Mouse (Mus musculus): ENCODE results near the gene Arhgap10.

Arhgap10 gene

DNA sequence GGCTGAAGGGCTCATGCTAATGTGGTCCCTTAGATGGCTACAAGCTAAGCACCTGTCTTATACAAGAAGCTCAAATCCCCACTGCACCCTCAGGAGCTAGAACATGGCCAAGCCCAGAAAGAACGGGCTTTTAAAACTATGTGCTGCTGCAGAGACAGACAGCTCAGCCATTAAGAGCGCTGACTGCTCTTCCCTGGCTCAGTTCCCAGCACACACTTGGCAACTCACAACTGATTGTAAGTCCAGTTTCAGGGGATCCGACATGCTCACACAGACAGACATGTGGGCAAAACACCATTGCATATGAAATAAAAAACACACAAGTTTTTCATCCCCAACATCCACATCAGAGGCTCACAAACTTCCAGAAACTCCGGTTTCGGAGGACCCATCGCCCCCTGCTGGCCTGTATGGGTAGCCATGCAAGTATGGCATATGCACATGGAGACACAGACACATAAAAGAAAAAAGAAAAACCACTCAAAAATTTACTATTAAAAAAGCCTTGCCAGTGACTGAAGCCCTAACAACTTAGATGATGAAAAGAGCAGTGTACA is 77.4 kb downstream of the Arhgap10 start:
- DNase-seq: no peak

DNA sequence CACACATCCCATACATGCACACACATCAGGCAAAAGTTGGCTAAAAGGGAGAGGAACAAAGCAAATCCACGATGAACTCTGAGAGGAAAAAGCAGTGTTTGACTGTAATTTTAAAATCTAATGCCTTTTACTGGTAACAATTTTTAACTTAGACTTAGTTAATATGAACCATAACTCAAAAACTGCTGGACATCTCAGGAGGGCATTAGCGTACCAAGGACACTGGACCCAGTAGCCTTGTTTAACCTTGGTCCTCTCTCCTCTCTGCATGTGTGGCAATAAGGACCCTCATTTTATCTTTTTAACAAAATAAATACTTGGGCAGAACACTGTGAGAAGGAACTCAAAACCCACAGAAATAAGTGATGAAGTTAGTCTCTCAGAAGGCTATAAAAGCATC is 78.1 kb downstream of the Arhgap10 start:
- DNase-seq: no peak

DNA sequence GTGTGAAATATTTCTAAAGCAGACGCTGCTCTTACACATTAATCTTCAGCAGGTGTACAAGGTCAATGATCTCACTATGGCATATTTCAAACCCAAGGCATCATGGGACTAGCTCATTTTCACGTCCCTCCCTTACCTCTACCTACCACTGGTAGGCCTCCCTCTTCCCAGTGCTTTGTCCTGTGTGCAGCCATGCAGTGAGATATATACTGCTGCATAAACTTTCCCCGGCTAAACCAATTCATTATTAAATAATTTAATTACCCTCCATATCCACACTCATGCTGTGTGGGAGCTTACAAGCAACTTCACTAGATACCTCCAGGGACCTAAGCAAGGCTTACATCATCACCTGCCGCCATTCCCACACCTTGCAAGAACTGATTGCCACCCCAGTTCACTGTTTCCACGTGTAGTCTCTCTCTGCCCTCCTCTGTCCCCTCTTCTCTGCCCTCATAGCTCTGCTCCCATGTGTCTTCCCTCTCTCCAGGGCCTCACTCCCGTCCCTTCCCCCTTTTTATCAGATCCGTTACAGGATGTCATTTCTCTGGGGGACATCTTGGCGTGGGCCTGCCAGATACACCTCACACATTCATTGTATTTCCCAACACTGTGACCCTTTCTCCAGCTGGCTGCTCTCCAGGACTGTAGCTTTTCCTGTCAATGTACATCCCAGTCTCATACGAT is 79.8 kb downstream of the Arhgap10 start:
- DNase-seq: no peak

DNA sequence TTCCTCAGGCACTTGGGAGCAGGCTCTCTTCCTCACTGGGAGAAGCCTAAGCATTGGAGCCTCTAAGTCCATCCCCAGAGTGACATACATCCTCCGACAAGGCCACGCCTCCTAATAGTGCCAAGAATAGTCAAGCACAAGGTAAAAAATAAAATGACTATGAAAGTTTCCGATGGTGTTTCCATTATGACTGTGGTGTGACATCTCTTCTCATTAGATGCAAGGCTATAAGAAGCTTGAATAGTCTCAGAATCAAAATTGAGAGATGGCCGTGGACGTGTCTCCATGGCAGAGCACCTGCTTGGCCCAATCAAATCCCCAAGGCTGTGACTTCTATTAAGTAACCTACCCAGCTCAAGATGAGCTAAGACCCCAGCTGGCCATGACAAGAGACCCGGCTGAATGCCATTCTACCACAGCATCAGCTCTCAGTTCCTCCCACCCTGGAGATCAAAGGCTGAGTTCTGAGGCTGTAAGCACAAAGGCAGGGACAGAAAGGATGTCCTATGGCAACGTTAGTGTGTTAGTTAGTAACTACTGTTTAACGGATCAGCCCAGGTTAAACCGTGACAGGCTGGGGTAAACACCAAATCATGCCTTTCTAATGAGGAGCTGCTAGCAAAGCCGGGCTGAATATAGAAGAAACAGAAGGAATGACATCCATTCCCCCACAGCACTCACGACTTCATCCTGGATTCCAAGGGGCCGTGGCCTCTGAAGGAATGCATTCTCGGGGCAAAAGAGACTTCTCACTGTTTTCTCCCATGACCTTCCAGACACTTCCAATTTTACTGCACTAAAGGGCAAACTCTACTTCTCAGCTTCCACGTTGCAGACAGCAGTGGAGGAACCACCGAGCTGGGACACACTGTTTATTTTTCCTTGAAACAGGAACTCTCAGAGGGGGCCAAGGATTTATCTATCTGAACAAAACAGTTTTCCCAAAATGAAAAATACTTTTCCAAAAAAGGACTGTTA is 81.5 kb downstream of the Arhgap10 start:
- DNase-seq: no peak

DNA sequence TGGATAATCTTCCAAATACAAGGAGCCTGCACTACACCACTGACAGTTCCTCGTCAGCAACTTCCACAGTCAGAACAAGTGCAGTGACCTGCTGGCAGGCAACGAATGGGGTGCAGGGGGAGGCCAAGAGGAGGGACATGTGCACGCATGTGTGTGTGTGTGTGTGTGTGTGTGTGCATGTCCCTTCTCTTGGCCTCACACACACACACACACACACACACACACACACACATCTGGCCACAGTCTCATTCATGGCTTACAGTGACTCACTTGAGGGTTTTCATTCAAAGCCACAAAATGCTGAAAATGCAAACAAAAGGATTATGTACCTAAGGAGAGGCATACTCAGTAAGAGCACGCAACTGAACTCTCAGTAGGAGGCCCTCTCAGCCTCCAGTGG is 84.5 kb downstream of the Arhgap10 start:
- no peak for DNase-seq

DNA sequence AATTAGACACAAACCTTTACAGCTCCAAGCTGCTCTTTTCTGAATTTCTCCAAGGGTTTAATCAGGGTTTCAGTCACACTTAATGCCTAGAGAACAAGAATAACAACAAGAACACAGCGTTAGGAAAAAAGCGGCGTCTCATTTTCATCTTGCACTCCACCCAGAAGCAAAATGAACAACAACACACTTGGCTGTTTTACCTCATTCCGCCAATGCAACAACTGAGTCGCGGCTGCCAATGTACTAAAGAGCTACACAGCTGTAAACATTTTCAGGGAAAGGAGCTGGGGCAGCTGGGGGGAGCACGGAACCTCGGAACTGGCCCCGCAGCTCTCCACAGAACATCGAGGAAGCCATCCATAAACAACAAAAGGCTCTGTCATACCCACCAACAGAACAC is 85.0 kb downstream of the Arhgap10 start:
- DNase-seq: no peak

DNA sequence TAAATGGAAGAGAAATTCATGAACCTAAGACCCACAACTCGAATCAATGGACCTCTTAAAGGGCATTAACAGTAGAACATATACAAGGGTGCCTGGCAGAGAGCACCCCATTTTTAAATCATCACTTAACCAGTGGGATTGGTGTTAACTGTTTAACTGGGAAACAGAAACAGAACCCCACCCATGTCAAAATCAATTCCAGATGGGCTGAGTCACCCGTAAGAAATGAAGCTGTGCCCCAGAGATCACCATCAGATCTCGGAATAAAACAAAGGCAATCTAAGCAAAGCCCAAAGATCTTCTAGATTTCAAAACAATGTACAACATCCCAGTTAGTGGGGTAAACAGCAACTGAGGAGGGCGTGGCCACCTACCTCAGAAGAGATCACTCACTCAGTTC is 89.3 kb downstream of the Arhgap10 start:
- no peak for DNase-seq

DNA sequence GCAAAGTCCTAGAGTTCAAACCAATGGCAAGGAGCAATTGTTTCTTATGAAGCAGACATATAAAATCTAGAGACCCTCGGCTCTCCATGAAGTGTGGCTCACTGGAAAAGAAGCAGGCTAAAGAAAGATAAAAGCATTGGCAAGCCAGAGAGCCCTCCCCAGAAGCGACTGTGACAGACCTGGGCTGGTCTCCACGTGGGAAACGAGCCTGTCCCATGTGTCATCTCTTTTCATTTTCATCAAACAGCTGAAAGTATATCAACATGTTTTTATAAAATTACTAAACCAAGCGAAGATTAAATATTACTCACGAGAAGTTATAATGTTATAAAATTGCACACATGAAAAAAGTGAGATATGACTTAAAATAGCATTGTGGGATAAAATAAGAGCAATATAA is 89.7 kb downstream of the Arhgap10 start:
- no peak for DNase-seq

DNA sequence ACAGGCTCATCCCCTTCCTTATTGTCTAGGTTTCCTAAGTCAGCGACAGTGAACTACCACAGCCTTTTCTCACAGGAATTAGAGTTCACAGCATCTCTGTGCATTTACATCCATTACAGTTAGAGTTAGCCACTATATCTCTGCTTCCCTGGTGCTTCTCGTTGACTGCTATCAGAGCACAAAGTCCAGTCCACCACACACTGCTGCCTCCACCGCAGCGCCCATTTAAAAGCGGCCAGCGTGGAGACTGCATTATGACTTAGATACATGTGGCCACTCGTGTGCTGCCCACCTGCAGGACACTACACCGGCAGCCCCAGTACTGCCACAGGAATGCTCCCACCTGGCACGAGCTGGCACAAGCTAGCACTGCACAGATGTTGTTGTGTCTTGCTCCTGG is 90.3 kb downstream of the Arhgap10 start:
- DNase-seq: no peak

DNA sequence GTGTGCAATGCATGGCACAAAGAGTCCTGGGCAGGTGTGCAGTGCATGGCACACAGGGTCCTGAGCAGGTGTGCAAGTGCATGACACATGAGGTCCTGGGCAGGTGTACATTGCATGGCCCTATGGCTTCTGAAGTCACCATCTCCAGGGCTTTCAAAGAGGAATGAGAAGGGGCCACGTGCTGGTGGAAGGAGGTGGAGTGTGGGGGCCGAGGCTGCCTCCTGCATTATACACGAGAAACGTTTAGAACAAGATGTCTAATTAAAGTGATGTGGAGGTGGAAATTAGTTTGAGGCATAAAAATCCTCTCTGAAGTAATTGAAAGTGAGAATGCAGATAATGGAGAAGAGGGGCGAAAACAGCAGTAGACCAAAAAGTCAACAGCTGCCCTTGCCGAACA is 93.9 kb downstream of the Arhgap10 start:
- DNase-seq: no peak

DNA sequence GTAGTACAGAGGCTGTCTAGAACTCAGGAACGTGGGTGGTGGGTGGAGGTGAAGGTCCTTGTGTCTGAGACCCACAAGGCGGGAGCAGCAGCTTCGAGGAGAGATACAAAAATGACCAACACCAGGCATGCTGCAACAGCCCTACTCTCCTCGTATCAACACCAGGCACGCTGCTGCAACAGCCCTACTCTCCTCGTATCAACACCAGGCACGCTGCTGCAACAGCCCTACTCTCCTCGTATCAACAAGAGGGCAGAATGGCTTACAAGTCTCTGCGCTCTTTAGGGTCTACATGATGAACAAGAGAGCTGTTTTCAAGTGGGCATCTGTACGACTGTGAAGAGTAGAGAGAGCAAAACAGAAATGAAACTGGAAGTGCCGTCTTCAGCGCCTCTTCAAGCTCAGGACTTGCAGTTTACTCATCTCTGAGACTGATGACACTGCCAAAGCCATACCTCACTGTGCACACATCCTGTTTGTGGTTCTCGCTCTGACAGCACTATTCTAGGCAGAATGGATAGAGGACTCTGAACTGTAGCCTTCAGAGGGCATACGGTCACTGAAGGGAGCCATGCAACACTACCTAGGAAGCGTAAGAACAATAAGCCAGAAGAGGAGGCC is 95.0 kb downstream of the Arhgap10 start:
- no peak for DNase-seq

DNA sequence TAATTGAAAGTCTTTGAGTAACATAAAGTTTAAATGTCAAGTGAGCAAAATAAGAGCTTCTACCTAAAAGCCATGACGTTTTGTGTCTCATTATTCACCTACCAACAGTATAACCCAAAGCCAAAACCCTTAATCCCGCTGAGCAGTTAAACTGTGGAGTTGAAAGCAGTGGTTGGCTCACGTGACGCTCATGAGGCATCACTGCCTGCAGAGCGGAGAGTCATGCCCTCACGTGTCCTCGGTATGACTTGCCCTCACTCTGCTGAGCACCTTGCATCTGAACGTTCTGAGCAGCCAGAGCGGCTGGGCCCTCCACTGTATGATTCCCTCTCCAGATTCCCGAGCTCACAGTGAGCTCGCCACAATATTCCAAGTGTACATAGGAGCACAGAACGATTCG is 96.2 kb downstream of the Arhgap10 start:
- no peak for DNase-seq

DNA sequence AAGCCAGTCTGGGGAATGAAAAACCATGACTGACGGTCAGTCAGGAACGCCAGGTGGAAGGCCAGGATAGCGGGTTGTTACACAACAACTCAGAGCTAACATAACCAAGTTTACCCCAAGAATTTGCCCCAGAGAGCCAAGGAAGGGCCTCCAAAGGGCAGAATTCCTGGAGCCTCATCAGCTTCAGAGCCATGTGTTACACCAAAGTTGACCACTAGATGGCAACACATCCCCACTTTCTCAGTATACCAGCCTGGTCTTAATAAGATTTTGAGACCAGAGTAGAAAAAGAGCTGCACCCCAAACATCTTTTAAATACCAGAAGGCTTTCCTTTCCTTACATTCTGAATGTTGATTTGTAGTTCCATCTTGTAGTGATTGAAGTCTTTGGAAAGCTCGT is 98.0 kb downstream of the Arhgap10 start:
- DNase-seq: peak; percentile 42

DNA sequence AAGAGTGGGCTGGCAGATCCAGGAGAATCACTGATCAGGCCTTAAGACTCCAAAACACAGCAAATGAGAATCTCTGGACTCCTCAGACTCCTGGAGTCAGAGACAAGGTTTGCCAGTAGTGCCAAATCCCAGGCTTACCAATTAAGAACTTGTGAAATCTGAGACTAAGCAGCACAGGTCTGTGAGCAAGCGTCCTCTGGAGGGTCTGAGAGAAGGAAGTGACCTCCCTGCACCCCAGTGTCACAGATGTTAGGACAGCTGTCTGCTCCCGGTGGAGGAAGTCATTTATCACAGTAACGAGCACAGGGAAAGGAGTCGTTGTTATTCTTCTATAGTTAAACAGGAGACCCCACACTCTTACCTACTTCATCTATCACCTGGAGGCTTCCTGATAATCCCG is 101.0 kb downstream of the Arhgap10 start:
- DNase-seq: no peak

DNA sequence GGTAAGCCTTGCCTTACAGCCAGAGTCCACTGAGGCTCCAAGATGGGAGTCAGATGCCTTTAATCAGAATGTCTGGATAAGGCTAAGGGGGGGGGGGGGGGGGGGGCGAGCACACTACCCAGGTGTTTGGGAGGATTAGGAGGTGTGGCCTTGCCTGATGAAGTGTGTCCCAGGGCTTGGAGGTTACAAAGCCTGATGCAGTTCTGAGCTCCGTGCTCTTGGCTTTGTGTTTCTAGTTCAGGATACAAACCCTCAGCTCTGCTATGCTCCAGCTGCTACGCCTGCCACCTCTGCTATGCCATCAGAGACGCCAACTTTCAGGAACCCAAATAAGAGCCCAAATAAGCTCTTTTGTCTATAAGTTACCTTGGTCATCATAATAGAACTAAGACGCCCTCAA is 101.7 kb downstream of the Arhgap10 start:
- DNase-seq: no peak

DNA sequence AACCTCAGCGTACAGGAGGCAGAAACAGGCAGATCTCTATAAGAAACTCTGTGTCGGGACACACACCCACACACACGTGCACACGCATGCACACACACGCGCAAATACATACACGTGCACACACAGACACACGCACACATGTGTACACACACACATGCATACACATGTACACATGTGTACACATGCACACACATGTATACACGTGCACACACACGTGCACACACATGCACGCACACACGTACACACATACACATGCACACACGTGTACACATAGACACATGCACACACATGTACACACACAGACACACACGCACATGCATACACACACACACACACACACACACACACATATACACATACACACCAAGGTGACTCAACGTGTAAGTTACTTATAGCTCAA is 106.5 kb downstream of the Arhgap10 start:
- DNase-seq: no peak

DNA sequence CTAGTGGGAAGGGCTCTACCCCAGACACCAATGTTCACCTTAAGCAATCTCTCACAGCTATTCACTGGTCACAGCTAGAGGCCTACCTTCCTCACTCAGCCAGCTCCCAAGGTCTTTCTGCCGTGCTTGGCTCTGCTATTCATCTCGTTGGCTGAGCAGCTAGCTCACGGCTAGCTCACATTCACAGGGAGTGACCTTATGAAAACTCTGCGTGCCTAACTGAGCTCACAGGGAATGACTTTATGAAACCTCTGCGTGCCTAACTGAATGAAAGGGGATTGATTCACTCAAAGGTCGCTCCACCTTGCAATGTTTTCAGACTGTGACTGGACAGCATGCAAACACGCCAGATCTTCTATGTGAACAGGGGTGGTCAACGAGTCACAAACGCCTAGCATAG is 107.4 kb downstream of the Arhgap10 start:
- DNase-seq: no peak

DNA sequence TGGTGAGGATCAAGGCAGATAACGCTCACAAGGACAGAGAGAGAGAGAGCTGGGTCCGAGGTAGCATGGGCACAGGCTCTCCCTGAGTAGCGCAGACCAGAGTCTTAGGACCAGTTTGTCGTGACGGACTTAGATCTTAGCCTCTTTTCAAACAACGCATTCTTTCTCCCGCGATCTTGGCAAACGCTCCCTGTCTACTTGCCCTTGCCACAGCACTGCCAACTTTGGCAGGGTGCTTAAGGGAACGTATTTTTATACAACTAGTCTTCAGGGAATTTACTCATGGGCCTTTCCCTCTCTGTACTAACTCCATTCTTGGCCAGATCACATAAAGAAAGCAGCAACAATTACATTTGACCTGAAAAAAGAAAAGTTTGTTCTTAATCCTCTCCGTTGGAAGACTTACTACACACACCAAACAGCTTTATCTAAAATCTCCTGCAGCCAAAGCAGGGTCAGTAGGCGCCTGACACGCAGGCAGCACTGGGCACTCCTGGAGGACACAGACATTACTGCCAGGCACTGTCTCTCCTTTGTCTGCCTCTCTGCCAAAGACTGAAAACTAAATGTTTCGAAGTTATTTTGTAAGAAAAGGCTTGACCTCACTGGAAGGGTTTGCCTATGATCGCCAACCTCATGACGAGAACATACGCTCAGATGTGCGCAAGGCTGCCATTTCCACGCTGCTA is 109.1 kb downstream of the Arhgap10 start:
- DNase-seq: no peak

DNA sequence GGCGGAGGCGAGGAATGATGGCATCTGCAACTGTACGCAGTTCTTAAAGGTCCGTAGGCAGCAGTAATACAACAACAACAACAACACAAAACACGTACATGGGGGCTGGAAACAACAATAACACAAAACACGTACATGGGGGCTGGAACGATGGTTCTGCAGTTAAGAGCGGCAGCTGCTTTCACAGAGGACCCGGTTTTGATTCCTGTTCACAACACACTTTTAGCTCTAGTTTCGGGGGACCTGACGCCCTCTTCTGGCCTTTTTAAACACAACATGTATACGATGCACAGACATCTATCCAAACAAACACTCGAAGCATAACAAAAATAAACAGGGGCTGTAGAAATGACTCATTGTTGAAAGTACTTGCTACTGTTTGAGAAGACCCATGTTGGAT is 110.9 kb downstream of the Arhgap10 start:
- DNase-seq: no peak

DNA sequence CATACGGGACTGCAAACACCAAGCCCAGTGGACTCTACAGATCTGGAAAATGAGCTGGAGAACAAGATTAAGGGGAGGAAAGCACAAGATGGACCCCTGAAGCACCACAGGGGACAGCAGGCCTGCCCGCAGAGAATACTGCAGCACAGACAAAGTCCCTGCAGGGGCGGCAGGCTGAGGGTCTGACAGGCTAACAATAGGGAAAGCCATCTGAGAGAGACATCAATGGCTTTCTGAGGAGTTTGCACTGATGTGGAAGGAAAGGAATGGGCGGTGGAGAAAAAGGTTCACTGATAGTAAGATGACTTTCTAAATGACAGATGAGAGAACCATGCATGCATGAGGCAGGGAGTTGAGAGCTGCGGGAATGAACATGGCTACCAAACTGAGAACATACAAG is 111.3 kb downstream of the Arhgap10 start:
- no peak for DNase-seq

DNA sequence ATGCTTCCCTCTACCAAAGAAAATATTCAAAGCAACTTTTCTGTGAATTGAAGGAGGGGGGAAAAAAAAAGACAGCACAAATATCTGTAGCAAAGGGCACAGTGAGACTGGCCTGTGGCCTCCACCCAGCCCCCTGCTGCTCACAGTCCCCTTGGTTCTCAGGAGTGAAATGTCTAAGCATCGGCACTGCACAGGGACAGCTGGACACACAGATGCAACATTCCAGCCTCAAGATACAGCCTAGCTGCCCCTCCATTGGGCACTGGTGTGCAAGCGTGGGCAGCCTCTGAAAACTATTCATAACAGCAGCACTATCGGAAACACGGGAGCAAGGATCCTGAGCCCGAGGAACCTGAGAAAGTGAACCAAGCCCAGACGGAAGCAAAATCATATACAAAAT is 113.7 kb downstream of the Arhgap10 start:
- DNase-seq: no peak

DNA sequence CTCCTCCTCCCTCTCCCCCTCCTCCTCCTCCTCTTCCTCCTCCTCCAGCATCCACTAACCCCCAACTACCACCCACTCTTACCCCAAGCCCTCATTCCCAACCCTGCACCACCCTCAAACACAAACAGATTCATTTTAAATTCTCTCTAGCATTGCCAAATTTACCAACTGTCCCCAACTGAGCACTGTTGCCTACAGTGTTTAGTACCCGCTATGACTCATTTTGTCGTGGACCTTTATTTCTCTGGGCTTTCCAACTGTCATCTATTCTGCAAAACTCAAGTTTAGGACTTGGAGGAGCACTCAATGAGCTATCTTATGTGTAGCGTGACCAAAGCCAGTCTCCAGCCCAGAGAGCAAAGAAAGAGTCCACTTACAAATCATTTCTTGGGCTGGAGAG is 115.8 kb downstream of the Arhgap10 start:
- DNase-seq: no peak

DNA sequence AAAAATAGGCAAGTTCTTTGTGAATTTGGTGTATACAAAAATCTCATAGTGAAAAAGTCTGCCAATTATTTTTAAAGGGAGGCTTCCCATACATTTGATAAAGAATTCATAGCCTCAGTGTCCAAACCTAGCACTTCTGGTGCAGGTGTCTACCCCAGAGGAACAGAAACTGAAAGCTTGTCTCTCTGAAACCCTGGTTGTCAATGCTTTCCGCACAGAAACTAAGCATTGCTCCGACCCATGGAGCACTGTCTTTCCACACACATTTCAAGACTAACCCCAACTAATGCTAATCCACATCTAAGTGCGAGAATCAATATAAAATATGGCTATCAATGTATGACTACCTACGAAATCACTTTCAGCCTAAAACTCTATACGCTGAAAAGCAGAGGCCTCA is 116.6 kb downstream of the Arhgap10 start:
- DNase-seq: no peak

Data from cerebellum, adult 11-12 months (tissue).